Mouse (Mus musculus): ENCODE results near the gene Bpifb9a. TPM values are rescaled to one million over a fixed set of nuclear protein-coding genes. Genes with fewer than 3 reads are reported as not detected.
A peak's percentile ranks its signal among the peaks of the same experiment; 100 is the strongest.
"Not testable (repeated sequence)": the region's sequence is repeated elsewhere in the genome, so short reads cannot be mapped to it uniquely, and the experiment has no call there.

Bpifb9a gene
- polyA plus RNA-seq, 1 experiment from 2014 or later: not detected

GRCm38 (mm10) chr2:154245322-154245721 lies 12.3 kb upstream of the Bpifb9a start:
- no peaks in the 10 kb centered on the region for H3K27me3 ChIP-seq (ENCODE audit: insufficient read depth, low read length)
- DNase-seq (ENCODE audit: low spot score) (no peak), ATAC-seq (replicated peaks; ENCODE audit: low FRiP score, low read depth) (no peak)
- H3K9ac ChIP-seq (ENCODE audit: low read depth, low read length): no peak overlapping the region
- no peaks in the 10 kb centered on the region for H3K4me1 ChIP-seq (replicated peaks; ENCODE audit: insufficient read depth, low read length)
- no peak overlapping the region for H3K4me2 ChIP-seq (ENCODE audit: low read length)
- no peaks in the 10 kb centered on the region for H3K9me3 ChIP-seq (replicated peaks; ENCODE audit: low read length)
- no peak for TF ChIP-seq CTCF (IDR thresholded peaks at IDR 0.05; ENCODE audit: low read depth)
- H3K36me3 ChIP-seq (ENCODE audit: insufficient read depth, low read length): no peaks in the 10 kb centered on the region
- H3K27ac ChIP-seq: no peak overlapping the region
- 87% methylated on average over 5 of the region's 5 CpGs for WGBS
- H3K4me3 ChIP-seq (replicated peaks; ENCODE audit: low read depth, low read length): no peak overlapping the region

GRCm38 (mm10) chr2:154255254-154255653 lies 2.4 kb upstream of the Bpifb9a start:
- not testable (repeated sequence) for H3K27ac ChIP-seq; H3K4me3 ChIP-seq (replicated peaks; ENCODE audit: low read depth, low read length); H3K36me3 ChIP-seq (ENCODE audit: insufficient read depth, low read length); H3K4me2 ChIP-seq (ENCODE audit: low read length); H3K9me3 ChIP-seq (replicated peaks; ENCODE audit: low read length); H3K4me1 ChIP-seq (replicated peaks; ENCODE audit: insufficient read depth, low read length); H3K9ac ChIP-seq (ENCODE audit: low read depth, low read length); ATAC-seq (replicated peaks; ENCODE audit: low FRiP score, low read depth); DNase-seq (ENCODE audit: low spot score); H3K27me3 ChIP-seq (ENCODE audit: insufficient read depth, low read length)
- 88% methylated on average over 2 of the region's 4 CpGs for WGBS

DNA sequence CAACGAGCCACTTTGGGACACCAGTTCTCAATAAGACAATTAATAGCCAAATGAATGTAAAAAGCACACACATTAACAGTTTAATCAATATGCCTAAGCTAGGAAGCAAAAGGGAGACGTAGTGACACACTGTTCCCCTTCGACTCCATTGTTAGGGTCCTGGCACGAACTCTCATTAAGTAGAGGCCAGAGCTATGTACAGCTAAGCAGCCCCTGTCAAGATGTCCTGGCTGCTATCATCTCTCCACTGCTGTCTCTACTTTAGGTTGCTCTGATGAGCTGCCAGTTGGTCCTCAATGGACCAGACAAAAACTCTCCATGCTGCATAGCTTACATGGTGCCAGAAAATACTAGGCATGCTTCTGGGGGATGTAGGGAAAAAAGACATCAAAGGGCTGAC lies 1.9 kb upstream of the Bpifb9a start:
- H3K27ac ChIP-seq: no peak overlapping the region
- ATAC-seq (replicated peaks; ENCODE audit: low FRiP score, low read depth) (no peak), DNase-seq (ENCODE audit: low spot score) (no peak)
- no peak overlapping the region for H3K4me2 ChIP-seq (ENCODE audit: low read length)
- no peaks in the 10 kb centered on the region for H3K4me1 ChIP-seq (replicated peaks; ENCODE audit: insufficient read depth, low read length)
- H3K9ac ChIP-seq (ENCODE audit: low read depth, low read length): no peak overlapping the region
- H3K9me3 ChIP-seq (replicated peaks; ENCODE audit: low read length): no peaks in the 10 kb centered on the region
- no peak for TF ChIP-seq CTCF (IDR thresholded peaks at IDR 0.05; ENCODE audit: low read depth)
- H3K36me3 ChIP-seq (ENCODE audit: insufficient read depth, low read length): no peaks in the 10 kb centered on the region
- WGBS: 81% methylated on average over 4 of the region's 4 CpGs
- no peak overlapping the region for H3K4me3 ChIP-seq (replicated peaks; ENCODE audit: low read depth, low read length)
- no peaks in the 10 kb centered on the region for H3K27me3 ChIP-seq (ENCODE audit: insufficient read depth, low read length)

GRCm38 (mm10) chr2:154264397-154264796 lies 6.7 kb downstream of the Bpifb9a start:
- H3K36me3 ChIP-seq (ENCODE audit: insufficient read depth, low read length); H3K4me2 ChIP-seq (ENCODE audit: low read length); H3K27ac ChIP-seq; H3K9ac ChIP-seq (ENCODE audit: low read depth, low read length); ATAC-seq (replicated peaks; ENCODE audit: low FRiP score, low read depth); H3K4me1 ChIP-seq (replicated peaks; ENCODE audit: insufficient read depth, low read length); H3K4me3 ChIP-seq (replicated peaks; ENCODE audit: low read depth, low read length); H3K27me3 ChIP-seq (ENCODE audit: insufficient read depth, low read length); DNase-seq (ENCODE audit: low spot score); H3K9me3 ChIP-seq (replicated peaks; ENCODE audit: low read length): not testable (repeated sequence)
- WGBS: 78% methylated on average over 3 of the region's 3 CpGs

DNA sequence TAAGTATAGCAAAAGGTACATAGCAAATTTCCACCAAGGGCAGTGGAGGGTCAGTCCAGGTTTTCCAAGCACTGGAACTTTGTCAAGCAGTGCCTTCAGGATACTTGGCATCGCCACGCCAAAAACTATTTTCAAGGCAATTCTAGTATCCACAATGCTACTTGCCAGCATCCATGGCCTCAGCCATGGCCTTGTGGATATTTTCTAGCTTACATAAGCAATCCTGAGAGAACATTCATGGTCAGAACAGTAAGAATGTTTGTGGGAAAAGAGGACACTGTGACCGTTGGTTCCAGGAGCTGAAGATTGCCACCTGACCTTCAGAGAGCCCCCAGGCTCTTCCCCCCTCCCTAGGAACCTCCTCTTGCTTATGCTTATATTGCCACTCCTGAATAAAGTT lies 34.2 kb downstream of the Bpifb9a start:
- not testable (repeated sequence) for H3K27ac ChIP-seq; H3K9ac ChIP-seq (ENCODE audit: low read depth, low read length); H3K4me2 ChIP-seq (ENCODE audit: low read length); H3K9me3 ChIP-seq (replicated peaks; ENCODE audit: low read length); ATAC-seq (replicated peaks; ENCODE audit: low FRiP score, low read depth); DNase-seq (ENCODE audit: low spot score); H3K36me3 ChIP-seq (ENCODE audit: insufficient read depth, low read length); H3K4me1 ChIP-seq (replicated peaks; ENCODE audit: insufficient read depth, low read length); H3K4me3 ChIP-seq (replicated peaks; ENCODE audit: low read depth, low read length); H3K27me3 ChIP-seq (ENCODE audit: insufficient read depth, low read length)
- 69% methylated on average over 3 of the region's 3 CpGs for WGBS

- Histone ChIP-seq H3K4me3 (replicated peaks; ENCODE audit: low read depth, low read length) (no peak overlapping the region), H3K36me3 (ENCODE audit: insufficient read depth, low read length) (no peaks in the 10 kb centered on the region), H3K27ac (no peak overlapping the region), H3K4me2 (ENCODE audit: low read length) (no peak overlapping the region), H3K9me3 (replicated peaks; ENCODE audit: low read length) (no peaks in the 10 kb centered on the region), H3K27me3 (ENCODE audit: insufficient read depth, low read length) (no peaks in the 10 kb centered on the region), H3K4me1 (replicated peaks; ENCODE audit: insufficient read depth, low read length) (no peaks in the 10 kb centered on the region), H3K9ac (ENCODE audit: low read depth, low read length) (no peak overlapping the region)
- 84% methylated on average over 1 of the region's 1 CpGs for WGBS
- no peak for DNase-seq (ENCODE audit: low spot score)
- peak; percentile 32 for TF ChIP-seq CTCF (IDR thresholded peaks at IDR 0.05; ENCODE audit: low read depth)
- ATAC-seq (replicated peaks; ENCODE audit: low FRiP score, low read depth): no peak
Measured at GRCm38 (mm10) chr2:154292833-154293232, 35.2 kb downstream of the Bpifb9a start.

DNA sequence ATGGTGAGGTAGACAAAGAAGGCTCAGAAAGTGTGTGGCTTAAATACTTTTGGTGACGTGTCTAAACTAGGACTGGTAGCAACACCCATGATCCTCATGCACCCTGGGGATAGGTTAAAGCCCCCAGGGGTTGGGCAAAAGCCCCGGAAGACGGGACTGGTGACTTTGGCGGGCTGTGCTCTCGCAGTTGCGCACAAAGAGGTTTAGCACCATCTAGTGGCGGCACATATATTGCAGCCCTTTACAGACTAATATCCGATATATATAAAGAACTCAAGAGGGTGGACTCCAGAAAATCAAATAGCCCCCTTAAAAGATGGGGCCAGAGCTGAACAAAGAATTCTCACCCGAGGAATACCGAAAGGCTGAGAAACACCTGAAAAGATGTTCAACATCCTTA lies 37.1 kb downstream of the Bpifb9a start:
- ATAC-seq (replicated peaks; ENCODE audit: low FRiP score, low read depth); H3K27me3 ChIP-seq (ENCODE audit: insufficient read depth, low read length); H3K27ac ChIP-seq; H3K4me2 ChIP-seq (ENCODE audit: low read length); H3K4me1 ChIP-seq (replicated peaks; ENCODE audit: insufficient read depth, low read length); H3K4me3 ChIP-seq (replicated peaks; ENCODE audit: low read depth, low read length); H3K9me3 ChIP-seq (replicated peaks; ENCODE audit: low read length); H3K36me3 ChIP-seq (ENCODE audit: insufficient read depth, low read length); H3K9ac ChIP-seq (ENCODE audit: low read depth, low read length): not testable (repeated sequence)
- peak; percentile 58 for DNase-seq (ENCODE audit: low spot score)
- peak; percentile 74 for TF ChIP-seq CTCF (IDR thresholded peaks at IDR 0.05; ENCODE audit: low read depth)
- under 1% methylated on average over 9 of the region's 10 CpGs for WGBS
